Mouse (Mus musculus): ENCODE data around the gene Ndufs6.

GRCm38 (mm10) chr13:73374612-73375011 is 46.3 kb upstream of the Ndufs6 start:
- TF ChIP-seq CTCF (conservative IDR thresholded peaks at IDR 0.05; ENCODE audit: low read length) (no peak), NANOG (IDR thresholded peaks at IDR 0.05; ENCODE audit: borderline replicate concordance, low read length) (no peak), POU5F1 (IDR thresholded peaks at IDR 0.05; ENCODE audit: borderline replicate concordance, low read length) (no peak)

Measured in E14TG2a.4 (cell line).